Mouse (Mus musculus) heart, adult 2 months (tissue): ENCODE measurements around the gene Cacna1a. TPM values are rescaled to one million over a fixed set of nuclear protein-coding genes. Genes with fewer than 3 reads are reported as not detected.

Experiments
- DNase-seq, 2 experiments: peaks; one replicate each; pipeline ENCODE4 v3.0.0; 2021
- H3K27ac ChIP-seq: fragments of 200-600 bp; 2 replicates; pipeline ENCODE4 v1.8.1; 2022
- H3K27me3 ChIP-seq: fragments of 200-500 bp; 2 replicates; pipeline ENCODE4 v1.6.1; 2012; ENCODE audit warnings: mild to moderate bottlenecking, low read length, inconsistent platforms, mixed read lengths; ENCODE audit not compliant: control insufficient read depth, insufficient read depth
- H3K36me3 ChIP-seq: fragments of 200-500 bp; 2 replicates; pipeline ENCODE4 v1.6.1; 2012; ENCODE audit warnings: low read length, inconsistent platforms; ENCODE audit not compliant: control insufficient read depth, insufficient read depth
- H3K4me1 ChIP-seq: fragments of 200-500 bp; 2 replicates; pipeline ENCODE4 v1.6.1; 2011; ENCODE audit warnings: low read length; ENCODE audit not compliant: control insufficient read depth, insufficient read depth
- H3K4me3 ChIP-seq: fragments of 200-600 bp; 2 replicates; pipeline ENCODE4 v1.8.1; 2022
- H3K79me2 ChIP-seq: fragments of 200-500 bp; replicated peaks from 2 replicates; pipeline ENCODE4 v1.6.1; 2012; ENCODE audit warnings: mild to moderate bottlenecking, inconsistent platforms, low read length, moderate library complexity, mixed read lengths; ENCODE audit not compliant: control insufficient read depth, insufficient read depth
- H3K9ac ChIP-seq: fragments of 200-500 bp; 2 replicates; pipeline ENCODE4 v1.6.1; 2012; ENCODE audit warnings: low read depth, mild to moderate bottlenecking, control low read depth, inconsistent platforms, low read length, mixed read lengths
- CTCF ChIP-seq: fragments of 200-600 bp; IDR thresholded peaks from 2 replicates; pipeline ENCODE4 v1.8.1; 2022; ENCODE audit warnings: antibody characterized with exemption, mild to moderate bottlenecking, moderate library complexity
- EP300 ChIP-seq: fragments of 200-500 bp; IDR thresholded peaks from 2 replicates; pipeline ENCODE4 v1.6.1; 2011; ENCODE audit warnings: low read depth, low read length, control low read depth; ENCODE audit not compliant: insufficient read depth
- POLR2A ChIP-seq: fragments of 200-500 bp; IDR thresholded peaks from 2 replicates; pipeline ENCODE4 v1.6.1; 2011; ENCODE audit warnings: mild to moderate bottlenecking, low read depth, low read length, control low read depth; ENCODE audit not compliant: insufficient read depth
- WGBS: fragments of 180-500 bp; shearing (Covaris S2); methylation state at CpG from one replicate; pipeline ENCODE4 v1.1.7; 2018; 5-methylcytosine and 5-hydroxymethylcytosine counted together
- intact Hi-C: fragments of 180-260 bp; cut with DNase I; formaldehyde crosslinking; loops from one replicate; pipeline ENCODE4 v1.15.1; 2025
- long read RNA-seq: library from polyadenylated mRNA; stranded (forward); transcript quantifications from one replicate; pipeline ENCODE4 v2.0.0, GENCODE M21; 2021
- polyA plus RNA-seq: library from polyadenylated mRNA; depleted of rRNA; stranded (reverse); fragments of >200 nt; gene quantifications from 2 replicates; pipeline ENCODE4 v1.2.3, GENCODE M21; 2012; rRNA removed
- total RNA-seq, 2 experiments: library from RNA; stranded (reverse); gene quantifications; 2 replicates each; pipeline ENCODE4 v1.2.3; 2021

Gene Cacna1a
- total RNA-seq (1 to 10 TPM; 2.5 to 2.7 TPM), polyA plus RNA-seq (4.4 and 5.9 TPM in 2 replicates)
- long read RNA-seq, partial matches to known transcripts: 2 of 2 reads
- long read RNA-seq, other reads (novel, unspliced or antisense): 0 of 2 reads

DNA sequence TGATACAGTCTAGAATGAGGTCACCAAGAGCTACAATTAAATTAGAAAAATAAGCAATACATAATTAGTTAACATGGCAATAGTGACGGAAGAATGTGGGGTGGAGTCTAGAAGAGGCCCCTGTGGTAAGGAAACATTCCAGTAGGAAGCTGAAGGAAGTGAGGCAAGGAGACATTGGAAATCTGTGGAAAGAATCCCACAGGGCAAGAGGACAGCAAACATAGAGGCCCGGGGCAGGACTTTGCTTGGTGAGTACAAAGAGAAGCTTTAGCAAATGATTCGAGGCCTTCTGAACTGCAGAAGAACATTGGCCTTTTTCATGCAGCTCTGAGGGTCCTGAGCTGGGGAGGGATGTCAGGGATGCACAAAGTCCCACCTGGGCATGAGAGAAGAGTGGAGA lies at the start of gene Cacna1a:
Gene Cacna1a (plus strand): TSS at position 166 of the 400 bp plus-strand sequence.
- H3K4me3 ChIP-seq: no peak within 1 kb of the TSS
- H3K27ac ChIP-seq: no peak within 1 kb of the TSS
- H3K36me3 ChIP-seq: no peaks in the 10 kb centered on the region
- no peaks in the 10 kb centered on the region for H3K4me1 ChIP-seq
- no peak within 1 kb of the TSS for H3K9ac ChIP-seq
- 57% methylated on average over 3 of the region's 3 CpGs for WGBS
- no peak for DNase-seq
- H3K27me3 ChIP-seq: no peaks in the 10 kb centered on the region
- TF ChIP-seq EP300 (no peak), POLR2A (no peak), CTCF (no peak)
- no peaks in the 10 kb centered on the region for H3K79me2 ChIP-seq
- intact Hi-C loops: no loop called here

DNA sequence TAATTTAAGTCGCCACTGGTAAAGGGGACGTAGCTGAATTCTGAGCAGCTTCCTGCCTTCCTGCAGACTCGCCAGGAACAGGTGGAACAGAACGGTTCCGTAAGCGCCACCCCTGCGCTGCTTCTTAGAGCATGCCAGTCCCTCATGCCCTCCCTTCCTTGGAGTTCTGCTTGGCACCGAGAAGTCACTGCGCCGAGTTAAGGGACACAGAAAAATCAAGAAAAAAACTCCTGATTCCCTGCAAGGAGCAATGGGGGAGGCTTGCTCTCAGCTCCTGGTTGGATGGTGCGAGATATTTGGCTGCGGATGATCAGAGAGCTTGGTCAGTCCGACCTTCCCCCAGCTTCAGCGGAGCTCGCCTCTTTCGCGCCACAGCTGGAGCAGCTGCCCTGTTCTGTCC lies 49.7 kb upstream of the Cacna1a start:
- no peak overlapping the region for H3K4me3 ChIP-seq
- H3K27ac ChIP-seq: no peak overlapping the region
- no peak overlapping the region for H3K9ac ChIP-seq
- intact Hi-C loops: no loop called here
- DNase-seq: no peak
- H3K79me2 ChIP-seq: no peaks in the 10 kb centered on the region
- H3K4me1 ChIP-seq: no peaks in the 10 kb centered on the region
- H3K27me3 ChIP-seq: no peaks in the 10 kb centered on the region
- WGBS: 17% methylated on average over 17 of the region's 17 CpGs
- no peak for TF ChIP-seq EP300
- TF ChIP-seq POLR2A: no peak
- no peak for TF ChIP-seq CTCF
- no peaks in the 10 kb centered on the region for H3K36me3 ChIP-seq

DNA sequence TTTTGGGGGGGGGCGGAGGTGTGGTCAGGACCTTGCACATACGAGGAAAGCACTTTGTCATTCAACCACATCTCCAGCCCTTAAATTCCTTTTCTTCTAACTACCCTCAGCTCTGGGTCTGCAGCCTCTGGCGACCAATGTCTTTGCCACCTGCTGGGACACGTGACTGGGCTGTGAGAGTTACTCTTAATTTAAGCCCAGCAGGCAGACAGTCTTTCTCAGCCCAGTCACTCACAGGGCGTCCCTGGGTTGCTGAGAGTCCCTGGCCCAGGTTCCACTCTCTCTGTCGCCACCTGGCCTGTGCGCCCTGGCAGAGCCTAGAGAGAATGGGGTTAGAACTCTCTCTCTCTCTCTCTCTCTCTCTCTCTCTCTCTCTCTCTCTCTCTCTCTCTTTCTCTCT lies 48.9 kb upstream of the Cacna1a start:
- DNase-seq: no peak
- no peaks in the 10 kb centered on the region for H3K4me1 ChIP-seq
- no peak overlapping the region for H3K4me3 ChIP-seq
- TF ChIP-seq POLR2A (no peak), EP300 (no peak), CTCF (no peak)
- H3K27me3 ChIP-seq: no peaks in the 10 kb centered on the region
- intact Hi-C loops: no loop called here
- no peak overlapping the region for H3K27ac ChIP-seq
- 18% methylated on average over 7 of the region's 7 CpGs for WGBS
- H3K79me2 ChIP-seq: no peaks in the 10 kb centered on the region
- no peaks in the 10 kb centered on the region for H3K36me3 ChIP-seq
- no peak overlapping the region for H3K9ac ChIP-seq

- no peaks in the 10 kb centered on the region for H3K4me1 ChIP-seq
- WGBS: 58% methylated on average over 4 of the region's 4 CpGs
- H3K79me2 ChIP-seq: no peaks in the 10 kb centered on the region
- TF ChIP-seq CTCF: no peak
- no peak for TF ChIP-seq POLR2A
- no peak for TF ChIP-seq EP300
- no peak overlapping the region for H3K9ac ChIP-seq
- DNase-seq: no peak
- intact Hi-C loops: no loop called here
- no peak overlapping the region for H3K27ac ChIP-seq
- no peaks in the 10 kb centered on the region for H3K36me3 ChIP-seq
- no peak overlapping the region for H3K4me3 ChIP-seq
- no peaks in the 10 kb centered on the region for H3K27me3 ChIP-seq
These were observed 48.4 kb upstream of the Cacna1a start for GRCm38 (mm10) chr8:84339867-84340266.

GRCm38 (mm10) chr8:84340671-84341070 lies 47.6 kb upstream of the Cacna1a start:
- no peaks in the 10 kb centered on the region for H3K4me1 ChIP-seq
- H3K4me3 ChIP-seq: no peak overlapping the region
- H3K27ac ChIP-seq: no peak overlapping the region
- H3K79me2 ChIP-seq: no peaks in the 10 kb centered on the region
- no peak overlapping the region for H3K9ac ChIP-seq
- H3K27me3 ChIP-seq: no peaks in the 10 kb centered on the region
- intact Hi-C loops: no loop called here
- DNase-seq: no peak
- TF ChIP-seq EP300 (no peak), POLR2A (no peak)
- H3K36me3 ChIP-seq: no peaks in the 10 kb centered on the region
- WGBS: 8% methylated on average over 2 of the region's 2 CpGs

DNA sequence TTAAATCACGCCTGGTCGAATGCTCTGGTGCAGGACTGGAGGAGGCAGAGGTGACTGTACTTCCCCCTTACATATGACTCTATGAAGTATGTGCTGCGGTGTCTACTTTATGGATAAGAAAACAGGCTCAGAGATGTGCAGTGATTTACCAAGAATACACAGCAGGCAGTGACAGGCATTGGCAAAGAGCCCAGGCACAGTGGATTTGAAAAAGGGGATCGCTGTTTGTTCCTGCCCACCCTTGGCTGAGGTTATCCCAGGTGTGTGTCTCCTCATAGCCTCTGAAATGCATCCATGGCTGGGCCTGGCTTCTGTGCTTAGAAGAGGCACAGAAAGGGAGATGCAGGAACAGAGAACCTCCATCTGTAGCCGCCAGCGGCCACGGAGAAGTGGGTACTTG lies 42.7 kb upstream of the Cacna1a start:
- Histone ChIP-seq H3K79me2 (no peaks in the 10 kb centered on the region), H3K36me3 (no peaks in the 10 kb centered on the region), H3K27me3 (no peaks in the 10 kb centered on the region; the same call in 1 of the 2 replicates), H3K9ac (no peak overlapping the region), H3K4me1 (no peaks in the 10 kb centered on the region), H3K27ac (no peak overlapping the region), H3K4me3 (no peak overlapping the region)
- TF ChIP-seq CTCF (no peak), EP300 (no peak), POLR2A (no peak)
- no peak for DNase-seq
- intact Hi-C loops: no loop called here
- 68% methylated on average over 7 of the region's 7 CpGs for WGBS

DNA sequence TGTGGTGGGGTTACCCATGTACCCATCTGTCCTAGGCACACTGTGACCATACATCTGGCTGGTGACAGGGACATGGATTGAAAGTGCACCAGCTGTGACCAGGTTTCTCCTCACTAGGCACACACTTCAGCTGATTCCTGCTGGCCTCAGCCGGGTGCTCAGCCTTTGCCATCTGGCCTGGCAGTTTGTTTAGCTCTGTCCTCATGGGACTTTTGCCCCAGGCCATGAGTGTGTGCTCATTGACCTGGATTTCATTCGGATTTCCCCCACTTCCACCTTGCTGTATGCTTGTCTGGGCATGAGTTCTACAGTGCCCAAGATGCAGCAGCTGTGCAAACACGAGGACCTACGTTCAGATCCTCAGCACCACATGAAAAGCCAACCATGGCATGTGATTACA lies 41.8 kb upstream of the Cacna1a start:
- Histone ChIP-seq H3K4me1 (no peaks in the 10 kb centered on the region), H3K79me2 (no peaks in the 10 kb centered on the region), H3K27ac (no peak overlapping the region), H3K27me3 (no peaks in the 10 kb centered on the region; the same call in 1 of the 2 replicates), H3K9ac (no peak overlapping the region), H3K36me3 (no peaks in the 10 kb centered on the region), H3K4me3 (no peak overlapping the region)
- DNase-seq: no peak
- TF ChIP-seq POLR2A (no peak), EP300 (no peak), CTCF (no peak)
- 49% methylated on average over 4 of the region's 4 CpGs for WGBS
- intact Hi-C loops: no loop called here
